Mouse (Mus musculus): ENCODE results near the gene Prkca.

DNA sequence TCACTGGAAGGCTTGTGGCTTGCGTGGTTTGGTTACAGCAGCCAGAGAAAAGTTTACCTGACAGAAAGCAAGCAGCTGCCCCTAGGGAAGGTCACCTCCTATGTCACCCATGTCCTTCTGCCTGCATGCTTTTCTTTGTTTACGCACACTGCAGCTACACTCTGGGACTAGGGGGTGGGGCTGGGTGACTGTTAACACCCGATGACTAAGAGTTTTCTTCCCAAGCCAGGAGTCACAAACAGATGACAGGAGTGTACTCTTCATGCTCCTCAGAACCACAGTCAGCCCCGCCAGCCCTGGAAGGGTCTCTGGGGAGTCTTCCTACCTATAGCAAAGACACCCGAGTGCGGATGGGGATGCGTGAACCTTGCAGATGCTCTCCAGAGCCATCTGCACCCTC, 351.7 kb downstream of the Prkca start:
- no peak for TF ChIP-seq POLR2A (IDR thresholded peaks at IDR 0.05; ENCODE audit: low read depth, low read length)
- no peak for TF ChIP-seq CTCF (IDR thresholded peaks at IDR 0.05; ENCODE audit: borderline replicate concordance, insufficient read depth, low read length)
